Mouse (Mus musculus) G1E (cell line): Measurements from ENCODE around the gene Slc46a1. TPM values are rescaled to one million over a fixed set of nuclear protein-coding genes. Genes with fewer than 3 reads are reported as not detected.

Experiments
- ATAC-seq: 2 replicates; pipeline ENCODE4 v1.8.0; 2016; ENCODE audit warnings: mild to moderate bottlenecking; ENCODE audit not compliant: insufficient number of reproducible peaks, poor library complexity, low FRiP score, severe bottlenecking; ENCODE audit errors: extremely low read depth
- DNase-seq: peaks from one replicate; pipeline ENCODE4 v3.0.0; 2012; ENCODE audit warnings: low spot score
- H3K27me3 ChIP-seq: 2 replicates; pipeline ENCODE4 v1.6.1; 2012; ENCODE audit warnings: mild to moderate bottlenecking, low read length, inconsistent platforms; ENCODE audit not compliant: insufficient read depth
- H3K36me3 ChIP-seq: replicated peaks from 2 replicates; pipeline ENCODE3; 2012; ENCODE audit warnings: mild to moderate bottlenecking, inconsistent platforms
- H3K4me1 ChIP-seq: 2 replicates; pipeline ENCODE4 v1.6.1; 2012; ENCODE audit warnings: low read depth, low read length, inconsistent platforms, mixed read lengths; ENCODE audit not compliant: insufficient read depth
- H3K4me3 ChIP-seq: 2 replicates; pipeline ENCODE4 v1.5.1; 2012; ENCODE audit warnings: low read depth, mild to moderate bottlenecking, inconsistent platforms, low read length, moderate library complexity, mixed read lengths
- H3K9me3 ChIP-seq: replicated peaks from 2 replicates; pipeline ENCODE4 v1.6.1; 2012; ENCODE audit warnings: inconsistent platforms
- CTCF ChIP-seq: IDR thresholded peaks from 2 replicates; pipeline ENCODE4 v1.5.1; 2012; ENCODE audit warnings: low read depth, low read length, inconsistent platforms, mixed read lengths
- GATA1 ChIP-seq: IDR thresholded peaks from 2 replicates; pipeline ENCODE4 v1.6.1; 2012; ENCODE audit warnings: borderline replicate concordance, low read length, inconsistent platforms, mixed read lengths
- GATA2 ChIP-seq: IDR thresholded peaks from 2 replicates; pipeline ENCODE4 v1.6.1; 2012; ENCODE audit warnings: low read depth, low read length, inconsistent platforms, borderline replicate concordance
- POLR2AphosphoS5 ChIP-seq: IDR thresholded peaks from 2 replicates; pipeline ENCODE4 v1.6.1; 2012; ENCODE audit warnings: low read depth, low read length, inconsistent platforms; ENCODE audit not compliant: insufficient replicate concordance
- TAL1 ChIP-seq: conservative IDR thresholded peaks from 2 replicates; pipeline ENCODE4 v1.6.1; 2012; ENCODE audit warnings: low read depth, low read length, inconsistent platforms, mixed read lengths
- polyA plus RNA-seq: library from polyadenylated mRNA; stranded (reverse); fragments of >175 nt; gene quantifications from 2 replicates; pipeline ENCODE4 v1.2.3, GENCODE M21; 2012
- total RNA-seq, 2 experiments: library from RNA; stranded (forward) in 1 of 2; stranded (reverse) in 1 of 2; fragments of 200-1000 nt in 1 of 2; fragments of >200 nt in 1 of 2; fragmentation: Nextera tagmentation in 1 of 2; gene quantifications; 2 replicates each; pipeline ENCODE4 v1.2.3; 2014 to 2017

The Slc46a1 gene
- total and polyA plus RNA-seq, 3 experiments, result 0.11 TPM; not detected in 2

- H3K4me1 ChIP-seq, result peaks cover 5% of the 10 kb centered on the region
- DNase-seq (peak; percentile 30), ATAC-seq (no peak)
- no peaks in the 10 kb centered on the region for H3K9me3 ChIP-seq
- H3K27me3 ChIP-seq, result peaks cover 24% of the 10 kb centered on the region
- no peak overlapping the region for H3K4me3 ChIP-seq
- H3K36me3 ChIP-seq, result no peaks in the 10 kb centered on the region
- TF ChIP-seq TAL1, result no peak
- TF ChIP-seq CTCF, result peak; percentile 59; the same call in 1 of the 2 replicates
- TF ChIP-seq GATA1, result no peak
- no peak for TF ChIP-seq POLR2AphosphoS5
- no peak for TF ChIP-seq GATA2
These were observed 29.6 kb upstream of the Slc46a1 start for GRCm38 (mm10) chr11:78435776-78436349.

GRCm38 (mm10) chr11:78437182-78437581, 28.3 kb upstream of the Slc46a1 start:
- peaks cover 5% of the 10 kb centered on the region for H3K4me1 ChIP-seq
- no peak overlapping the region for H3K4me3 ChIP-seq
- no peaks in the 10 kb centered on the region for H3K36me3 ChIP-seq
- peaks cover 20% of the 10 kb centered on the region for H3K27me3 ChIP-seq
- H3K9me3 ChIP-seq, result no peaks in the 10 kb centered on the region
- no peak for DNase-seq
- ATAC-seq, result no peak
- TF ChIP-seq POLR2AphosphoS5 (no peak), TAL1 (no peak), GATA2 (no peak), GATA1 (no peak), CTCF (no peak)

- TF ChIP-seq GATA2 (no peak), GATA1 (no peak), TAL1 (no peak), CTCF (no peak)
- DNase-seq (no peak), ATAC-seq (no peak)
- Histone ChIP-seq H3K27me3 (peaks cover 21% of the 10 kb centered on the region), H3K4me3 (no peak overlapping the region), H3K36me3 (no peaks in the 10 kb centered on the region), H3K9me3 (no peaks in the 10 kb centered on the region), H3K4me1 (peaks cover 5% of the 10 kb centered on the region)
These were observed 27.0 kb upstream of the Slc46a1 start for GRCm38 (mm10) chr11:78438399-78438930.

- Histone ChIP-seq H3K4me3 (no peak overlapping the region), H3K27me3 (peaks cover 18% of the 10 kb centered on the region), H3K4me1 (no peaks in the 10 kb centered on the region), H3K9me3 (no peaks in the 10 kb centered on the region), H3K36me3 (no peaks in the 10 kb centered on the region)
- no peak for ATAC-seq
- TF ChIP-seq POLR2AphosphoS5 (no peak), CTCF (no peak), TAL1 (no peak), GATA1 (no peak), GATA2 (no peak)
- DNase-seq, result no peak
These were observed 22.4 kb upstream of the Slc46a1 start for GRCm38 (mm10) chr11:78443115-78443514.

GRCm38 (mm10) chr11:78447168-78447567, 18.3 kb upstream of the Slc46a1 start:
- peaks cover 29% of the 10 kb centered on the region for H3K27me3 ChIP-seq

GRCm38 (mm10) chr11:78448242-78448641, 17.3 kb upstream of the Slc46a1 start:
- TF ChIP-seq GATA2 (no peak), POLR2AphosphoS5 (no peak), TAL1 (no peak), CTCF (no peak), GATA1 (no peak)
- H3K4me1 ChIP-seq, result no peaks in the 10 kb centered on the region; the same call in 1 of the 2 replicates
- ATAC-seq (no peak), DNase-seq (no peak)
- peaks cover 35% of the 10 kb centered on the region for H3K27me3 ChIP-seq
- H3K4me3 ChIP-seq, result no peak overlapping the region
- no peaks in the 10 kb centered on the region for H3K36me3 ChIP-seq
- H3K9me3 ChIP-seq, result no peaks in the 10 kb centered on the region

More at GRCm38 (mm10) chr11:78447168-78447567, 18.3 kb upstream of the Slc46a1 start:
- H3K9me3 ChIP-seq, result no peaks in the 10 kb centered on the region
- DNase-seq (no peak), ATAC-seq (no peak)
- H3K4me3 ChIP-seq, result no peak overlapping the region
- TF ChIP-seq POLR2AphosphoS5 (no peak), CTCF (no peak), TAL1 (no peak), GATA2 (no peak), GATA1 (no peak)
- no peaks in the 10 kb centered on the region for H3K36me3 ChIP-seq
- H3K4me1 ChIP-seq, result no peaks in the 10 kb centered on the region; the same call in 1 of the 2 replicates
